Mouse (Mus musculus): Measurements from ENCODE around the gene Ngef. TPM values are rescaled to one million over a fixed set of nuclear protein-coding genes. Genes with fewer than 3 reads are reported as not detected.

Ngef gene
- total and polyA plus RNA-seq, 3 experiments = not detected

GRCm38 (mm10) chr1:87565760-87566159 is 7.9 kb downstream of the Ngef start:
- no peak for DNase-seq (ENCODE audit: low read depth, low spot score)

GRCm38 (mm10) chr1:87562967-87563366 is 10.7 kb downstream of the Ngef start:
- Histone ChIP-seq H3K4me1 (ENCODE audit: control insufficient read depth in 1 of 2, insufficient read depth in 2 of 2, low read length in 2 of 2) (no peaks in the 10 kb centered on the region), H3K27me3 (ENCODE audit: control insufficient read depth in 1 of 2, insufficient read depth in 2 of 2, low read length in 2 of 2) (peaks cover 11 to 27% of the 10 kb centered on the region in 2 experiments), H3K9me3 (replicated peaks; ENCODE audit: insufficient read depth, low read length) (no peaks in the 10 kb centered on the region), H3K9ac (ENCODE audit: control insufficient read depth, low read depth, low read length, poor library complexity, severe bottlenecking) (no peak overlapping the region), H3K79me2 (ENCODE audit: control insufficient read depth, insufficient read depth, low read length, poor library complexity) (no peaks in the 10 kb centered on the region), H3K27ac (ENCODE audit: control insufficient read depth, low read depth, low read length) (no peak overlapping the region), H3K36me3 (ENCODE audit: control insufficient read depth in 1 of 2, insufficient read depth in 2 of 2, low read length in 2 of 2) (no peaks in the 10 kb centered on the region), H3K4me3 (ENCODE audit: control insufficient read depth in 1 of 2, insufficient read depth in 1 of 2, low read depth in 2 of 2, low read length in 2 of 2) (no peak overlapping the region)
- no peak for TF ChIP-seq BHLHE40 (IDR thresholded peaks at IDR 0.05; ENCODE audit: borderline replicate concordance, low read depth, low read length)
- TF ChIP-seq ZC3H11A (IDR thresholded peaks at IDR 0.05; ENCODE audit: low read depth, low read length) = no peak
- TF ChIP-seq MAZ (IDR thresholded peaks at IDR 0.05; ENCODE audit: low read depth, low read length) = no peak
- TF ChIP-seq MAFK (IDR thresholded peaks at IDR 0.05; ENCODE audit: borderline replicate concordance, low read depth, low read length) = no peak
- no peak for TF ChIP-seq SMC3 (IDR thresholded peaks at IDR 0.05; ENCODE audit: low read depth, low read length)
- TF ChIP-seq RCOR1 (IDR thresholded peaks at IDR 0.05; ENCODE audit: low read depth, low read length) = no peak
- no peak for TF ChIP-seq HCFC1 (IDR thresholded peaks at IDR 0.05; ENCODE audit: low read depth, low read length)
- TF ChIP-seq MYB (IDR thresholded peaks at IDR 0.05; ENCODE audit: low read depth, low read length) = no peak
- TF ChIP-seq MAX (IDR thresholded peaks at IDR 0.05; ENCODE audit: low read length) = no peak
- TF ChIP-seq EP300 (IDR thresholded peaks at IDR 0.05; ENCODE audit: low read depth in 1 of 2, low read length in 2 of 2) = no peak
- no peak for TF ChIP-seq NELFE (IDR thresholded peaks at IDR 0.05; ENCODE audit: low read depth, low read length)
- no peak for TF ChIP-seq MYC (IDR thresholded peaks at IDR 0.05; ENCODE audit: low read depth, low read length)
- TF ChIP-seq TBP (IDR thresholded peaks at IDR 0.05; ENCODE audit: low read depth, low read length) = no peak
- no peak for TF ChIP-seq GATA1 (IDR thresholded peaks at IDR 0.05; ENCODE audit: low read depth, low read length)
- TF ChIP-seq ELF1 (IDR thresholded peaks at IDR 0.05; ENCODE audit: low read depth, low read length) = no peak
- no peak for TF ChIP-seq SIN3A (IDR thresholded peaks at IDR 0.05; ENCODE audit: low read length)
- no peak for TF ChIP-seq UBTF (IDR thresholded peaks at IDR 0.05; ENCODE audit: borderline replicate concordance, insufficient read depth, low read depth, low read length)
- no peak for TF ChIP-seq ZMIZ1 (IDR thresholded peaks at IDR 0.05; ENCODE audit: low read depth, low read length)
- no peak for DNase-seq (ENCODE audit: low read depth, low spot score)

More at GRCm38 (mm10) chr1:87565760-87566159, 7.9 kb downstream of the Ngef start:
- TF ChIP-seq ELF1 (IDR thresholded peaks at IDR 0.05; ENCODE audit: low read depth, low read length) (no peak), CHD1 (IDR thresholded peaks at IDR 0.05; ENCODE audit: low read depth, low read length) (no peak), RCOR1 (IDR thresholded peaks at IDR 0.05; ENCODE audit: low read depth, low read length) (no peak), NELFE (IDR thresholded peaks at IDR 0.05; ENCODE audit: low read depth, low read length) (no peak)
- Histone ChIP-seq H3K9me3 (replicated peaks; ENCODE audit: insufficient read depth, low read length) (no peaks in the 10 kb centered on the region), H3K4me3 (ENCODE audit: control insufficient read depth in 1 of 2, insufficient read depth in 1 of 2, low read depth in 2 of 2, low read length in 2 of 2) (no peak overlapping the region), H3K79me2 (ENCODE audit: control insufficient read depth, insufficient read depth, low read length, poor library complexity) (no peaks in the 10 kb centered on the region), H3K36me3 (ENCODE audit: control insufficient read depth in 1 of 2, insufficient read depth in 2 of 2, low read length in 2 of 2) (no peaks in the 10 kb centered on the region), H3K27me3 (ENCODE audit: control insufficient read depth in 1 of 2, insufficient read depth in 2 of 2, low read length in 2 of 2) (peaks cover 9 to 27% of the 10 kb centered on the region in 2 experiments), H3K9ac (ENCODE audit: control insufficient read depth, low read depth, low read length, poor library complexity, severe bottlenecking) (no peak overlapping the region), H3K4me1 (ENCODE audit: control insufficient read depth in 1 of 2, insufficient read depth in 2 of 2, low read length in 2 of 2) (no peaks in the 10 kb centered on the region), H3K27ac (ENCODE audit: control insufficient read depth, low read depth, low read length) (no peak overlapping the region)

All from MEL (cell line).